Mouse (Mus musculus): Measurements from ENCODE around the gene Pdcd1lg2. TPM values are rescaled to one million over a fixed set of nuclear protein-coding genes. Genes with fewer than 3 reads are reported as not detected.

Gene Pdcd1lg2
- polyA plus RNA-seq, 1 experiment from 2014 or later: 0.26 TPM

- TF ChIP-seq CTCF (IDR thresholded peaks at IDR 0.05): no peak
- ATAC-seq: no peak
- CTCF ChIA-PET: no interaction called here
- in situ Hi-C loops (cut with MboI; ENCODE audit: low pct_unique_long_range_greater_than_20kb): no loop called here
- POLR2A ChIA-PET: no interaction called here
- no peak for DNase-seq (ENCODE audit: low read depth, low spot score)
- H3K27me3 ChIP-seq: peaks cover 8% of the 10 kb centered on the region
Measured at GRCm38 (mm10) chr19:29417188-29417587, 6.5 kb downstream of the Pdcd1lg2 start.

- peaks cover 13% of the 10 kb centered on the region for H3K27me3 ChIP-seq
- no peak for DNase-seq (ENCODE audit: low read depth, low spot score)
- no peak for TF ChIP-seq CTCF (IDR thresholded peaks at IDR 0.05)
- in situ Hi-C loops (cut with MboI; ENCODE audit: low pct_unique_long_range_greater_than_20kb): no loop called here
- ChIA-PET POLR2A (interaction anchor here (1.4 kb wide), 1 partner anchor 13 kb away, joined by 3 read pairs; no protein-coding TSS in a partner anchor), CTCF (no interaction called here)
- no peak for ATAC-seq
Measured at GRCm38 (mm10) chr19:29417894-29418293, 7.2 kb downstream of the Pdcd1lg2 start.

DNA sequence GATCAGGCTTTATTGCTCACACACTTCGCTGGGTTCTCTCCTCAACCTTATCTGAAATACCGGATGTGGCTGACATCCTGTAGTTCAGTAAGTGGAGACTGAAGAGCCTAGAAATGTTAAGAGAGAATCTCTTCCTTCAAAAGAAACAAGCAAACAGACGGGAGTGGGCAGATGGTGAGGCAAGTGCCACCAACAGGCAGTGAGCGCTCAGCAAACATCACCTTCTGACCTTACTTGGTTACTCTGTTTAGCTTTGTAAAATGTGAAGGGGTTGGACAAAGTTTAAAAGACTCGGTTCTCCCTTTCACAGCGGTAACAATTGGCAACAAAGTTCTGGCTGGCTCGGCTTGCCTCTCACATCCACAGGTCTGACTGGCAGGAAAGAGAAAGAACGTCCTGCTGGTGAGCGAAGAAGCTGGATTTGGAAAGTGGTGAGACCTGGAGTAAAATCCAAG, 8.0 kb downstream of the Pdcd1lg2 start:
- no peak for ATAC-seq

DNA sequence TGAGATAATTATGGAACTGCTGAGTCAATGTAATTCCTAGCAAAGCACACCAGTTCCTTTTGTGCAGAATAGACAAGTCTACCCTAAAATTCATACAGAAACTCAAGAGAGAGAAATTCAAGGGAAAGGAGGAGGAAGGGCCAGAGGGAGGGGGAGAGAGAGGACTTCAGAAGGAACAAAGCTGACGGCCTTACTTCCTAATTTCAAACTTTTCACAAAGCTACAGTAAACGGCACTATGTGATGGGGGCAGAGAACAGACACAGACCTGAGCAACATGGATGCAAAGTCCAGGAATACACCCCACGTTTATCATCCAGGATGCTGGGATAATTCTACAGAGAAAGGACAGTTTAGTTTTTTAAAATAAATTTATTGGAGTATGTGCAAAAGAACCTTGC, 8.8 kb downstream of the Pdcd1lg2 start:
- ATAC-seq (no peak), DNase-seq (ENCODE audit: low read depth, low spot score) (no peak)
- TF ChIP-seq CTCF (IDR thresholded peaks at IDR 0.05): no peak
- H3K27me3 ChIP-seq: peaks cover 10% of the 10 kb centered on the region
- ChIA-PET POLR2A (interaction anchor here (0.6 kb wide), 1 partner anchor 29 kb away, joined by 3 read pairs; no protein-coding TSS in a partner anchor), CTCF (no interaction called here)
- in situ Hi-C loops (cut with MboI; ENCODE audit: low pct_unique_long_range_greater_than_20kb): no loop called here

More for the DNA sequence above, 8.0 kb downstream of the Pdcd1lg2 start:
- in situ Hi-C loops (cut with MboI; ENCODE audit: low pct_unique_long_range_greater_than_20kb): no loop called here
- TF ChIP-seq CTCF (IDR thresholded peaks at IDR 0.05): no peak
- H3K27me3 ChIP-seq: peaks cover 13% of the 10 kb centered on the region
- ChIA-PET POLR2A (interaction anchor here (1.4 kb wide), 1 partner anchor 12 kb away, joined by 3 read pairs; no protein-coding TSS in a partner anchor), CTCF (no interaction called here)
- no peak for DNase-seq (ENCODE audit: low read depth, low spot score)

DNA sequence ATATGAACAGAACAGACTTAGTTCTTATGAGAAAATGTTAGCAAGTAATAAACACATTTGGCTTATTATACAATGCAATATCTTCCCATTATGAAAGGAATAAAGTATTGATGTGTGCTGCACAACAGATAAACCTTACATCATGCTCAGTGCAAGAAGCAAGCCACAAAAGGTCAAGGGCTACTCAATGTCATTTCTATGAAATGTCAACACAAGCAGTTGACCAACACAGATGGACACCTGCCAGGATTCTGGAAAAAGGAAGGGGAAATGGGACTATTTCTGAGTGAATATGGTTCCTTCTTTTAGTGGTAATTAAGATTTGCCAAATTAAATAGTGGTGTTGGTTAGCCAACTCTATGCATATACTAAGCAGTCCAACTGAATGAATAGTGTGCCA, 9.2 kb downstream of the Pdcd1lg2 start:
- no peak for ATAC-seq
- TF ChIP-seq CTCF (IDR thresholded peaks at IDR 0.05): no peak
- DNase-seq (ENCODE audit: low read depth, low spot score): no peak
- POLR2A ChIA-PET: interaction anchor here (0.6 kb wide), 1 partner anchor 28 kb away, joined by 3 read pairs; no protein-coding TSS in a partner anchor
- in situ Hi-C loops (cut with MboI; ENCODE audit: low pct_unique_long_range_greater_than_20kb): no loop called here
- CTCF ChIA-PET: no interaction called here
- H3K27me3 ChIP-seq: peaks cover 12% of the 10 kb centered on the region

- ChIA-PET POLR2A (no interaction called here), CTCF (no interaction called here)
- H3K27me3 ChIP-seq: peaks cover 17% of the 10 kb centered on the region
- DNase-seq (ENCODE audit: low read depth, low spot score) (no peak), ATAC-seq (no peak)
- TF ChIP-seq CTCF (IDR thresholded peaks at IDR 0.05): no peak
- in situ Hi-C loops (cut with MboI; ENCODE audit: low pct_unique_long_range_greater_than_20kb): no loop called here
Measured at GRCm38 (mm10) chr19:29420397-29420796, 9.7 kb downstream of the Pdcd1lg2 start.

GRCm38 (mm10) chr19:29422013-29422645, 11.4 kb downstream of the Pdcd1lg2 start:
- ATAC-seq (no peak), DNase-seq (ENCODE audit: low read depth, low spot score) (no peak)
- CTCF ChIA-PET: interaction anchor here (1.0 to 1.3 kb wide), 2 partner anchors 9 kb away, joined by 3 read pairs; no protein-coding TSS in a partner anchor
- POLR2A ChIA-PET: no interaction called here
- H3K27me3 ChIP-seq: peaks cover 17% of the 10 kb centered on the region
- TF ChIP-seq CTCF (IDR thresholded peaks at IDR 0.05): no peak
- in situ Hi-C loops (cut with MboI; ENCODE audit: low pct_unique_long_range_greater_than_20kb): no loop called here

DNA sequence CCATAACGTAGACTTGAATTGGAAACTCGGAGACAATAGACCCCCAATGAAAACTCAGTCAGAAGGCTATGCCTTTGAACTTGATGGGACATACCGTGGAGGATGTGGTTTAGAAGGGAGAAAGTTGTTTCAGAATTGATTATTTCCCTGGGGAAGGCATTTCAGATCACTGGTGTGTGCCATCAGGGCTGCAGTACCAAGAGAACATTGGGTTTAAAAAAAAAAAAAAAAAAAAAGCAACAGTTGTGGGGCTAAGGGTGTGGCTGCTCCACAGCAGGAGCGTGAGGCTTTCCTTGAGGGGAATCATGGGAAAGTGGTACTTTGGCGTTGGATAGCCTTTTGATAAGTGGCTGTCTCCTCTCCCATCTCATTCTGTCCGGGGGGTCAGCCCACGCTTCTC, 12.1 kb downstream of the Pdcd1lg2 start:
- ChIA-PET CTCF (interaction anchor here (1.3 kb wide), 1 partner anchor 9 kb away, joined by 3 read pairs; no protein-coding TSS in a partner anchor), POLR2A (no interaction called here)
- no peak for TF ChIP-seq CTCF (IDR thresholded peaks at IDR 0.05)
- in situ Hi-C loops (cut with MboI; ENCODE audit: low pct_unique_long_range_greater_than_20kb): no loop called here
- ATAC-seq (no peak), DNase-seq (ENCODE audit: low read depth, low spot score) (no peak)
- H3K27me3 ChIP-seq: peaks cover 17% of the 10 kb centered on the region

- TF ChIP-seq CTCF (IDR thresholded peaks at IDR 0.05): no peak
- no peak for ATAC-seq
- H3K27me3 ChIP-seq: peaks cover 20% of the 10 kb centered on the region
- in situ Hi-C loops (cut with MboI; ENCODE audit: low pct_unique_long_range_greater_than_20kb): no loop called here
- POLR2A ChIA-PET: interaction anchor here (0.6 to 1.5 kb wide), 2 partner anchors 12 to 28 kb away, joined by 3 read pairs; no protein-coding TSS in a partner anchor
- CTCF ChIA-PET: interaction anchor here (1.4 to 1.5 kb wide), 2 partner anchors 8 to 35 kb away, joined by 3 read pairs; no protein-coding TSS in a partner anchor
- no peak for DNase-seq (ENCODE audit: low read depth, low spot score)
Measured at GRCm38 (mm10) chr19:29430516-29430915, 19.8 kb downstream of the Pdcd1lg2 start.

DNA sequence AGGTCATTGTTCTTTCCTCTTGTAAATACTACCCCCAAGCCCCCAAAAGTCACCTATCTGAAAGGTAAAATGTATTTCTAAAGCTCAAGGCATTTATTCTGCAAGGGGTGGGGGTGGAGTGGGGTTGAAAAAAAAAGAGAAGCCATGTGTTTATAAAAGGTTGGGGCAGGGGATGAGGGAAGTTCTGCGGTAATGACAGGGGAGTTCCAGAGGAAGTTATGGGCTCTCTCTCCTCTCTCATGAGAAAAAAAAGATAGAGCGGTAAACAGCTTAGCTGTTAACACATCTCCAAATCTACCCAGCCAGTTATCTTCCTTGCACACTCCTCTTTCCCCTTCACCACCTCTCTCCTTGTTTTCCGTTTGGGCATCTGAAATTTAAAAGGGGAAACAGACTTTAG, 20.2 kb downstream of the Pdcd1lg2 start:
- in situ Hi-C loops (cut with MboI; ENCODE audit: low pct_unique_long_range_greater_than_20kb): no loop called here
- H3K27me3 ChIP-seq: peaks cover 21% of the 10 kb centered on the region

DNA sequence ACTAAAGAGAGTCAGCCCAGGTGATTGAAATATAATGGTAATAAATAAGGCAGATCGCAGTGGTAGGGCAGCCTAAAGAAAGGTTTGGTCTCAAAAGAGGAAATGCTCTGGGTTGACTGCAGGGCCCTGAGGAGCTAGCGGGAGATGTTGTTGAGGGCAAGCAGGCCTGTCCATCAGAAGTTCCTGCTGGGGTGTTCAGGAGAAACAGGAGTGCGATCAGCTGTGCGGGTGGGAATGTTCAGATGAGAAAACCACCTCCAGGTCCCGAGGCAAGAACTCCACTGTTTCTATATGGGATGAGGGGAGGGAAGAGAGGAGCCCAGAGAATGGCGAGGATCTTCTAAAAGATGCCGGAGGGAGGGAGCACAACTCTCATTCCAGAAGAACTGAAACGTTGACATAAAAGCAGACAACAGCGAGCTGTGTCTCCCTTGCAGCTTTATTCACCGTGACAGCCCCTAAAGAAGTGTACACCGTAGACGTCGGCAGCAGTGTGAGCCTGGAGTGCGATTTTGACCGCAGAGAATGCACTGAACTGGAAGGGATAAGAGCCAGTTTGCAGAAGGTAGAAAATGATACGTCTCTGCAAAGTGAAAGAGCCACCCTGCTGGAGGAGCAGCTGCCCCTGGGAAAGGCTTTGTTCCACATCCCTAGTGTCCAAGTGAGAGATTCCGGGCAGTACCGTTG, 26.2 kb downstream of the Pdcd1lg2 start:
- POLR2A ChIA-PET: interaction anchor here (0.7 kb wide), 1 partner anchor 454 kb away, joined by 9 read pairs; no protein-coding TSS in a partner anchor
- in situ Hi-C loops (cut with MboI; ENCODE audit: low pct_unique_long_range_greater_than_20kb): no loop called here
- CTCF ChIA-PET: no interaction called here
- ATAC-seq: no peak
- no peak for TF ChIP-seq CTCF (IDR thresholded peaks at IDR 0.05)
- peaks cover 29% of the 10 kb centered on the region for H3K27me3 ChIP-seq
- no peak for DNase-seq (ENCODE audit: low read depth, low spot score)

More for the DNA sequence above, 20.2 kb downstream of the Pdcd1lg2 start:
- no peak for TF ChIP-seq CTCF (IDR thresholded peaks at IDR 0.05)
- DNase-seq (ENCODE audit: low read depth, low spot score) (no peak), ATAC-seq (no peak)
- CTCF ChIA-PET: interaction anchor here (1.4 to 1.5 kb wide), 2 partner anchors 9 to 34 kb away, joined by 3 read pairs; no protein-coding TSS in a partner anchor
- POLR2A ChIA-PET: interaction anchor here (1.5 kb wide), 1 partner anchor 12 kb away, joined by 3 read pairs; no protein-coding TSS in a partner anchor

Measured in Patski (cell line).